Mouse (Mus musculus) lung, embryonic 15.5 days (tissue): Measurements from ENCODE around the gene C1qtnf6. TPM values are rescaled to one million over a fixed set of nuclear protein-coding genes. Genes with fewer than 3 reads are reported as not detected.

Experiments used
- polyA plus RNA-seq: library from polyadenylated mRNA; unstranded; fragments of >200 nt; fragmentation: Nextera tagmentation; extraction: Ambion mirVana; gene quantifications from 2 replicates; pipeline ENCODE4 v1.2.1, GENCODE M21; 2015

Gene C1qtnf6
- polyA plus RNA-seq, 1 experiment from 2014 or later, result 33.1 TPM

Other genes starting within 250 kb of the C1qtnf6 start
- 0.22 and 0.47 TPM in 2 replicates for gene Csf2rb2, start 225.7 kb downstream of the C1qtnf6 start, polyA plus RNA-seq
- 2.3 and 2.7 TPM in 2 replicates for gene Csf2rb, start 205.7 kb downstream of the C1qtnf6 start, polyA plus RNA-seq
- not detected in 2 replicates for gene Tex33, start 135.5 kb downstream of the C1qtnf6 start, polyA plus RNA-seq
- 81.1 and 88.7 TPM in 2 replicates for gene Tst, start 125.5 kb downstream of the C1qtnf6 start, polyA plus RNA-seq
- 3.3 and 4.1 TPM in 2 replicates for gene Mpst, start 125.0 kb downstream of the C1qtnf6 start, polyA plus RNA-seq
- 46.9 and 49.5 TPM in 2 replicates for gene Kctd17, start 102.9 kb downstream of the C1qtnf6 start, polyA plus RNA-seq
- gene Tmprss6, start 62.8 kb downstream of the C1qtnf6 start, polyA plus RNA-seq, result 0.06 and 0.20 TPM in 2 replicates
- 0.25 and 1.3 TPM in 2 replicates for gene Il2rb, start 36.1 kb downstream of the C1qtnf6 start, polyA plus RNA-seq
- gene Sstr3, start 13.3 kb upstream of the C1qtnf6 start, polyA plus RNA-seq, result 0.05 TPM in 1 of 2 replicates, not detected in the other
- 17.5 and 27.3 TPM in 2 replicates for gene Rac2, start 41.4 kb upstream of the C1qtnf6 start, polyA plus RNA-seq
- 10.7 and 13.0 TPM in 2 replicates for gene Cyth4, start 65.6 kb upstream of the C1qtnf6 start, polyA plus RNA-seq
- gene Elfn2, start 187.4 kb upstream of the C1qtnf6 start, polyA plus RNA-seq, result 0.06 and 0.08 TPM in 2 replicates
- 42.1 and 45.0 TPM in 2 replicates for gene Mfng, start 242.1 kb upstream of the C1qtnf6 start, polyA plus RNA-seq